Mouse (Mus musculus) limb, embryonic 11.5 days (tissue): Measurements from ENCODE around the gene Slco2b1. TPM values are rescaled to one million over a fixed set of nuclear protein-coding genes. Genes with fewer than 3 reads are reported as not detected.
A peak's percentile ranks its signal among the peaks of the same experiment; 100 is the strongest.

Experiments used
- ATAC-seq: fragments of 200-750 bp; cut with Nextera tagmentation; 2 replicates; pipeline ENCODE4 v1.8.0; 2017; ENCODE audit warnings: low read depth; ENCODE audit not compliant: insufficient number of reproducible peaks, low FRiP score, low TSS enrichment
- DNase-seq: peaks from one replicate; pipeline ENCODE4 v3.0.0-alpha.2; 2015; ENCODE audit warnings: low spot score
- H3K27ac ChIP-seq: fragments of 300-500 bp; sonication (generic); replicated peaks from 2 replicates; pipeline ENCODE4 v1.5.1; 2014; ENCODE audit warnings: low read depth, mild to moderate bottlenecking, low read length
- H3K27me3 ChIP-seq: fragments of 300-500 bp; sonication (generic); 2 replicates; pipeline ENCODE4 v1.6.1; 2014; ENCODE audit warnings: mild to moderate bottlenecking, low read length, mixed read lengths; ENCODE audit not compliant: control insufficient read depth, insufficient read depth
- H3K36me3 ChIP-seq: fragments of 300-500 bp; sonication (generic); 2 replicates; pipeline ENCODE4 v1.6.1; 2014; ENCODE audit warnings: mild to moderate bottlenecking, low read length, moderate library complexity, mixed read lengths; ENCODE audit not compliant: control insufficient read depth, insufficient read depth
- H3K4me1 ChIP-seq: fragments of 300-500 bp; sonication (generic); 2 replicates; pipeline ENCODE4 v1.6.1; 2014; ENCODE audit warnings: low read length, mixed read lengths; ENCODE audit not compliant: control insufficient read depth, insufficient read depth
- H3K4me2 ChIP-seq: fragments of 300-500 bp; sonication (generic); 2 replicates; pipeline ENCODE4 v1.6.1; 2014; ENCODE audit warnings: low read depth, mild to moderate bottlenecking, moderate library complexity; ENCODE audit not compliant: severe bottlenecking
- H3K4me3 ChIP-seq: fragments of 300-500 bp; sonication (generic); 2 replicates; pipeline ENCODE4 v1.5.1; 2014; ENCODE audit warnings: low read depth, low read length
- H3K9ac ChIP-seq: fragments of 300-500 bp; sonication (generic); 2 replicates; pipeline ENCODE4 v1.6.1; 2014; ENCODE audit warnings: mild to moderate bottlenecking, low read length
- H3K9me3 ChIP-seq: fragments of 300-500 bp; sonication (generic); 2 replicates; pipeline ENCODE4 v1.6.1; 2016; ENCODE audit warnings: low read length; ENCODE audit not compliant: control insufficient read depth
- WGBS: fragments of 180-500 bp; shearing (Covaris S2); extraction: QIAGEN DNeasy Blood & Tissue Kit; methylation state at CpG from one replicate; pipeline ENCODE4 v1.1.7; 2014; 5-methylcytosine and 5-hydroxymethylcytosine counted together
- polyA plus RNA-seq: library from polyadenylated mRNA; unstranded; fragments of >200 nt; fragmentation: Nextera tagmentation; extraction: Ambion mirVana; gene quantifications from 2 replicates; pipeline ENCODE4 v1.2.1, GENCODE M21; 2014

Gene Slco2b1
- polyA plus RNA-seq, 1 experiment from 2014 or later = 0.79 TPM

DNA sequence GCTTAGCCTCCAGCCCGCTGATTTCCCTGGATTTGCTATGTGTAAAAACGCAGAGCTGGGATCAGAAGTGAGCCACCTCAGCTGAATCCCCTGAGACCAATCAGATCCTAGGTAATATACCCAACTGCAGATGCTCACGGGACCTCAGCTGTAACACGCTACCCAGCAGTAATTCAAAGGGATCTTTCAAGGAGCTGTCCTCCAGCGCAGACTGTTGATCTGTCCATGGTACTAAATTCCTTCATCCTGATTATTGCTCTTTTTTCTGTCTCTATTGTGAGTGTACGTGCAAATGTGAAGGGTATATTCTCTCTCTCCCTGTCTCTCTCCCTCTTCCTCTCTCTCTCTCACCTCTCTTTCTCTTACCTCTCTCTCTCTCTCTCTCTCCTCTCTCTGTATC is 78.9 kb downstream of the Slco2b1 start:
- DNase-seq (peak; percentile 35), ATAC-seq (no peak)
- 16% methylated on average over 6 of the region's 6 CpGs for WGBS
- H3K4me1 ChIP-seq = peaks cover 5% of the 10 kb centered on the region; the same call in 1 of the 2 replicates
- H3K36me3 ChIP-seq = no peaks in the 10 kb centered on the region
- peaks cover 16% of the 10 kb centered on the region for H3K27me3 ChIP-seq
- H3K4me3 ChIP-seq = no peak overlapping the region
- no peak overlapping the region for H3K27ac ChIP-seq
- no peak overlapping the region for H3K4me2 ChIP-seq
- no peak overlapping the region for H3K9ac ChIP-seq
- H3K9me3 ChIP-seq = no peaks in the 10 kb centered on the region

DNA sequence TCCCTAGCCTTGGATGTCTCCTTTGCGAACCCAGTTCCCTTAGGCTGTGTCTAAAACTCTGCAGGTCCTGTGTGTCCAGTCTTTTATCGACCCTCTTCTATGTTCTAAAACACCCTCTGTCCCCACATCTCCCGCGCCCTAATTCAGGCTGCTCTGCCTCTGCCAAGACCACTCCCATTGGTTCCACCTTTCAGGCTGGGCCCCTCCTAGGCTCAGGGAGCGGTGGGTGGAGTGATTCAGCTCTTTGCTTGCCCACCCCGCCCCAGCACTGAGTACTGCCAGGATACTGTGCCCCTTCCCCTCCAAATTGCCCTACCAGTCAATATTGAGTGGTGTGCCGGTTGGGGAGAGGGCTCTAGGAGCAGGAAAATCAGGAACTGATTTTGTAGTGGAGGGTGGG is 83.8 kb downstream of the Slco2b1 start:
- 5% methylated on average over 7 of the region's 7 CpGs for WGBS
- peaks cover 57% of the 10 kb centered on the region for H3K27me3 ChIP-seq
- DNase-seq = no peak

GRCm38 (mm10) chr7:99626376-99627270 is 84.5 kb downstream of the Slco2b1 start, which contains the start of gene Tpbgl:
Gene Tpbgl, minus strand, starts transcription at chr7:99627103.
- peak; percentile 43 for DNase-seq
- ATAC-seq = no peak
- WGBS = under 1% methylated on average over 63 of the region's 83 CpGs
- no peaks in the 10 kb centered on the region; the same call in 1 of the 2 replicates for H3K36me3 ChIP-seq
- peak within 1 kb of the TSS; percentile 40 for H3K4me3 ChIP-seq
- H3K27me3 ChIP-seq = peaks cover 57% of the 10 kb centered on the region
- peak within 1 kb of the TSS; percentile 90 for H3K4me2 ChIP-seq
- no peak within 1 kb of the TSS for H3K27ac ChIP-seq
- H3K4me1 ChIP-seq = peaks cover 13% of the 10 kb centered on the region
- H3K9ac ChIP-seq = peak within 1 kb of the TSS; percentile 27
- no peaks in the 10 kb centered on the region for H3K9me3 ChIP-seq

More for the DNA sequence above, 83.8 kb downstream of the Slco2b1 start:
- Histone ChIP-seq H3K4me2 (peak overlapping the region; percentile 90; the same call in 1 of the 2 replicates), H3K4me3 (no peak overlapping the region), H3K27ac (no peak overlapping the region), H3K36me3 (no peaks in the 10 kb centered on the region; the same call in 1 of the 2 replicates), H3K9ac (no peak overlapping the region), H3K9me3 (no peaks in the 10 kb centered on the region), H3K4me1 (peaks cover 13% of the 10 kb centered on the region)
- no peak for ATAC-seq

DNA sequence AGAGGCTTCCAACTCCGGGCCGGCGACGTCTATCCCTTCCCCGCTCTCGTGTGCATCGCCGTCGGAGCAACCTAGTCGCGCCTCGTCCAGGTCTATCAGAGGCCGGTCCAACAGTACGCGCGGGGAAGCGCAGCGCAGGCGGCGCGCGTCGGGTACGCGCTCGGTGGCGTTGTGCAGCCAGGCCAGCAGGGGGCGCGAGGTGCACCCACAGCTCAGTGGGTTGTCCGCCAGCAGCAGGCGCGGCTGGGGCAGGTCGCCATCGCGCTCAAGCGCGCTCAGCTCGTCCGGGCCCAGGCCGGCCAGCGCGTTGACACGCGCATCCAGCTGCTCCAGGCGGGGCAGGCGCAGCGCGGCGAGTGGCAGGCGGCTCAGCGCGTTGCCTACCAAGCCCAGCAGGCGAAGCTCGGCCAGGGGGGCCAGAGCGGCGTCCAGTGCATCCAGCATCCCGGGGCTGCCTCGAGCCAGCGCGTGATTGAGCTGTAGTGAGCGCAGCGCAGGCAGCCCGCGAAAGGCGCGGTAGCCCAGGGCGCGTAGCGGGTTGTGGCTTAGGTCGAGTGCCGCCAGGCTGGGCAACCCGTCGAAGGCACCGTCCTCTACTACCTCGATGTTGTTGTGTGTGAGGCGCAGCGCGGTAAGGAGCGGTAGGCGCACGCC is 85.3 kb downstream of the Slco2b1 start:
- ATAC-seq (peak; percentile 85), DNase-seq (peak; percentile 89)
- peak overlapping the region; percentile 90 for H3K4me2 ChIP-seq
- peaks cover 57% of the 10 kb centered on the region for H3K27me3 ChIP-seq
- WGBS = under 1% methylated on average over 77 of the region's 81 CpGs
- peak overlapping the region; percentile 27; the same call in 1 of the 2 replicates for H3K9ac ChIP-seq
- H3K4me3 ChIP-seq = peak overlapping the region; percentile 40
- peaks cover 13% of the 10 kb centered on the region for H3K4me1 ChIP-seq
- no peaks in the 10 kb centered on the region; the same call in 1 of the 2 replicates for H3K36me3 ChIP-seq
- H3K27ac ChIP-seq = no peak overlapping the region
- H3K9me3 ChIP-seq = no peaks in the 10 kb centered on the region

- no peak overlapping the region for H3K9ac ChIP-seq
- 11% methylated on average over 3 of the region's 3 CpGs for WGBS
- ATAC-seq (no peak), DNase-seq (peak; percentile 44)
- H3K27me3 ChIP-seq = peaks cover 8% of the 10 kb centered on the region; the same call in 1 of the 2 replicates
- H3K4me3 ChIP-seq = no peak overlapping the region
- H3K4me1 ChIP-seq = no peaks in the 10 kb centered on the region
- no peaks in the 10 kb centered on the region for H3K9me3 ChIP-seq
- no peak overlapping the region for H3K4me2 ChIP-seq
- H3K27ac ChIP-seq = no peak overlapping the region
- H3K36me3 ChIP-seq = no peaks in the 10 kb centered on the region
Measured at GRCm38 (mm10) chr7:99618860-99619259, 92.3 kb downstream of the Slco2b1 start.

DNA sequence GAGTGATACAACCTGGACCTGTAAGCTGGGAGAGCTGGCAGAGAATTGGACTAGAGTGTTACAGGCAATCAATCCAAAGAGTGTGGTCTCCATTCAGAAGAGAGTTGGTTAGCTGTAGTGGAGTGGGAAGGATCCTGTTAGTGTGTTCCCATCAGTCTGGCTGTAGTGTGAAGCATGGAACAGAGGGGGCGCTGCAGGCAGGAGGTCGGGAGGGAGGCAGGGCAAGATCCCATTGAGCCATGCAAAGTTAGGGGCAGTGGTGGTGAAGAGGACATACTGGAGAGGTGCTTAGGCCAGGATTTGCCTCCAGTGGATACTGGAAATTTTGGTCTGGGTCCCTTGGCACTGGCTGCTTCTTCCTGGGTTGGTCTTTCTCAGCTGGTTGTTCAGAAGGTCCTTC is 92.9 kb downstream of the Slco2b1 start:
- H3K9ac ChIP-seq = no peak overlapping the region
- WGBS = 61% methylated on average over 2 of the region's 2 CpGs
- no peak overlapping the region for H3K27ac ChIP-seq
- no peaks in the 10 kb centered on the region for H3K9me3 ChIP-seq
- no peak for ATAC-seq
- no peak for DNase-seq
- no peaks in the 10 kb centered on the region for H3K36me3 ChIP-seq
- no peak overlapping the region for H3K4me3 ChIP-seq
- peaks cover 2% of the 10 kb centered on the region; the same call in 1 of the 2 replicates for H3K27me3 ChIP-seq
- H3K4me1 ChIP-seq = no peaks in the 10 kb centered on the region
- no peak overlapping the region for H3K4me2 ChIP-seq

Other genes starting within 250 kb of the Slco2b1 start
- gene Klhl35, start 245.3 kb downstream of the Slco2b1 start, polyA plus RNA-seq = 0.35 and 0.65 TPM in 2 replicates
- 880 and 888 TPM in 2 replicates for gene Rps3, start 227.6 kb downstream of the Slco2b1 start, polyA plus RNA-seq
- gene Arrb1, start 175.9 kb downstream of the Slco2b1 start, polyA plus RNA-seq = 2.9 and 3.3 TPM in 2 replicates
- gene Tpbgl, start 84.2 kb downstream of the Slco2b1 start, polyA plus RNA-seq = 0.12 and 0.13 TPM in 2 replicates
- gene Olfr520, start 18.9 kb upstream of the Slco2b1 start, polyA plus RNA-seq = not detected in 2 replicates
- gene Olfr521, start 52.2 kb upstream of the Slco2b1 start, polyA plus RNA-seq = not detected in 2 replicates
- gene Neu3, start 117.1 kb upstream of the Slco2b1 start, polyA plus RNA-seq = 1.1 and 1.6 TPM in 2 replicates
- gene Xrra1, start 147.8 kb upstream of the Slco2b1 start, polyA plus RNA-seq = 0.21 and 0.36 TPM in 2 replicates
- 345 and 352 TPM in 2 replicates for gene Spcs2, start 152.1 kb upstream of the Slco2b1 start, polyA plus RNA-seq